Mouse (Mus musculus): Measurements from ENCODE around the gene Fam114a1.

Gene Fam114a1

GRCm38 (mm10) chr5:65057596-65057995 is 87.7 kb downstream of the Fam114a1 start:
- DNase-seq (ENCODE audit: low read depth): peak; percentile 28

GRCm38 (mm10) chr5:65059806-65060205 is 89.9 kb downstream of the Fam114a1 start:
- peak; percentile 42 for DNase-seq (ENCODE audit: low read depth)

DNA sequence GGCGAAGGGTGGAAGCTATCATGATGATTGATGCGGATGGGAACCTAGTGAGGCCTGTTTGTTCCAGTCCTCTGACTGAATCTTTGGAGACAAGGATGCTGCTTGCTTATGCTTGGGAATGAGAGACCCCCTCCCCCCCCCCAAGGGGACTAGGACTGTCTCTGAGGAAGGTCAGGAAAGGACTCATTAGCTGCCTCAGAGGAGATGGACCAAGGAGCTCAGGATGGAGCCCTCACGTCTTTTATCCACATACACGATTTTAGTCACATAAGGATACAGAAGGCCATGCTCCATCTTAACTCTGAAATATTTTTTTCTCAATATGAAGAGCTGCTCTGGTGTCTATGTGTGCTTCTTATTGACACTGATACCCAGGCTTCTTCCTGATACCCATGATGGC is 92.4 kb downstream of the Fam114a1 start:
- DNase-seq (ENCODE audit: low read depth): no peak

- no peak for DNase-seq (ENCODE audit: low read depth)
Measured at GRCm38 (mm10) chr5:65063266-65063665, 93.4 kb downstream of the Fam114a1 start.

- DNase-seq (ENCODE audit: low read depth): no peak
Measured at GRCm38 (mm10) chr5:65068166-65068565, 98.3 kb downstream of the Fam114a1 start.

DNA sequence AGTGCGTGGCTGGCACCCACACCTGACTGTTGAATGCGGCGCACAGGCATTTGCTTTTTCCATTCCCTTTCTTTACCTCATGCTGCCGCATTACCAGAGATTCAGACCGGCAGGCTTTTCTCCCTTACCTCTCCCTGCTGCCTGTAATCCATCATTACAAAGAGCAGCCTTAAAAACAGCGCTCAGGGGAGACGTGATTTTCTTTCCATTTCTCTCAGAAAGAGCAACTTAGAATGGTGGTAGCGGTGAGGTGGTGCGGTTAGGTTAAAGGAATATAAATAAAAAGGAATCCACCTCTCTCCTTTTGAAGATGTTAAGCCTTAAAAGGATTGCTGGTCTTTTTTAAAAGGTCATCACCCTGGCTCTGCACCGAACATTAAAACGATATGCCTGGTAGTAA is 100.0 kb downstream of the Fam114a1 start:
- no peak for DNase-seq (ENCODE audit: low read depth)

GRCm38 (mm10) chr5:65071689-65072118 is 101.8 kb downstream of the Fam114a1 start:
- DNase-seq (ENCODE audit: low read depth): no peak

- no peak for DNase-seq (ENCODE audit: low read depth)
Measured at GRCm38 (mm10) chr5:65073247-65073646, 103.4 kb downstream of the Fam114a1 start.

DNA sequence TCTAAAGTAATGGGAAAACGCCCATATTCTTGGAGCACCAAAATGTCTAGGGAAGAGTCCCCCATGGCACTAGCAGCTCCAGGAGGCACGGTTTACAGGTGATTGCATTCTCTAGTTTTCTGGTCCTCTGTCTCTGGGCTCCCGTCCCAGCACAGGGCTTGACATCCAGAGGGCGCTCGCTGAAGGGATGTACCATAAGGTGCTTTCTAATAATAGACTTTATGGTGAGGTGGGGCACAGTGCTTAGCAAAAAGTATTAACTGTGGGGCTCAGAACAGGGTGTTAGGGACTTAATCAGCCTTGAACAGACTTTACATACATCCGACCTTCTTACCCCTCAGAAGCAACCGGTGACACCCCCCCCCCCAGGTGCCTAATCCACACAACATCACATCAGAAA is 104.8 kb downstream of the Fam114a1 start:
- DNase-seq (ENCODE audit: low read depth): no peak

DNA sequence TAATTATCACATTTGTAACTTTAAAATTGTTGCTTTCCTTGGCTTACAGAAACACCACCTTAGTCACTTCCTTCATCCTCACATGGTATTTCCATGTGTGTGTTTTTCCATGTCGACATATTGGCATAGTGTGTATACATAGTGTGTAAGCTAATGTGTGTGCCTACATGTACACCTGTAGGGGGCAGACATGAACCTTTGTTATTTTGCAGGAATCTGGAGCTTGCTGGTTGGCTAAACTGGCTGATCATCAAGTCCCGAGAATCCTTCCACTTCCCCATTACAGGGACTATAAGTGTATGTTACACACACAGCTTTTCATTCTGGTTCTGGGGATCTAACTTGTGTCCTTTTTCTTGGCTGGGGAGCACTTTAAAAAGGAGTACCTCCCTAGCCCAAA is 106.2 kb downstream of the Fam114a1 start:
- peak; percentile 72 for DNase-seq (ENCODE audit: low read depth)

- DNase-seq (ENCODE audit: low read depth): no peak
Measured at GRCm38 (mm10) chr5:65076748-65077147, 106.9 kb downstream of the Fam114a1 start.

DNA sequence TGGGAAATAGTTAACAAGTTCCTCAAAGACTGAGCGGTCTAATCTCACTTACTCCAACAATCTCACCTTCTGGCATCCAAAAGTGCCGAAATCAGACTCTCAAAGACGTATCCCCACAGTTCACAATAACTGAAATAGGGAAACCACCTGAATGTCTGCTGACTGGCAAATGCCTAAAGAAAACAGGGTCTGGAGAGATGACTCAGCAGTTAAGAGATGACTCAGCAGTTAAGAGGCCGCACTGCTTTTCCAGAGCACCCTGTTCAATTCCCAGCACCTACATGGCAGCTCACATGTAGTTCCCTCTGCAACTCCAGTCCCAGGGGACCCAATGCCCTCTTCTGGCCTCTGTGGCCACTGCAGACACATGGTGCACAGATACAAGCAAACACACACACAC is 108.2 kb downstream of the Fam114a1 start:
- peak; percentile 56 for DNase-seq (ENCODE audit: low read depth)

DNA sequence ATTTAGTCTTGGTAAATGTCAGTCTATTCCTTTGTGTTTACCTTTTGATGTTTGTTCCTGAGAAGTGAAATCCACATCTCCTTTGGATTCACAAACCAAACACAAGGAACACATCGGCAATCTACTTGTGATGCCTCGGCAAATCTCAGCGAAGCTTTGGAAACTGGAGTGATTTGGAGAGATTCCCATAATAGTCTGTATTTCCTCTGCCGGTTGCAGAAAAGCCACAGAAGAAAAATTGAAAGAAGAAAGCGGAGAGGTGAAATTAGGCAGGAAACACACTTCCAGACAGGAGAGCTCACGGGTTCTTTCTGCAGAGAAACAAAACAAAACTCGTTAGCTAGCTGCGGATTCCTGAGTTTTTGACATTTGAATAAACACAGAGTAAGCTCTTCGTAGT is 110.0 kb downstream of the Fam114a1 start:
- DNase-seq (ENCODE audit: low read depth): no peak

DNA sequence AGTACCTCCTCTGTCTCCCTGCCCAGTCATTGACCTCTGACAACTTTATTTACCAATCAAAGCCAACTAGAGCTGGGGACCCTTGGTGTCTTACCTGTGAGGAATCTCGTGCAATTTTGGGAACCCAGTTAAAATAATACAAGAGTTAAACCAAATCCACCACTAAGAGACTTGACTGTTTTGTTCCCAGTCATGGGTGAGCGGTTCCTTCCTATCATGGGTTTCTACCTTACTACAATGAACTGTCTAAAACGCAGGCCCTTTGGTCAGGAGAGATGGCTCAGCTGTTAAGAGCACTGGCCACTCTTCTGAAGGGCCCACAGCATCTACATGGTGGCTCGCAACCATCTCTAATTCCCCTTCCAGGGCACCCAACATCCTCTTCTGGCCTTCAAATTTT is 112.0 kb downstream of the Fam114a1 start:
- DNase-seq (ENCODE audit: low read depth): no peak

DNA sequence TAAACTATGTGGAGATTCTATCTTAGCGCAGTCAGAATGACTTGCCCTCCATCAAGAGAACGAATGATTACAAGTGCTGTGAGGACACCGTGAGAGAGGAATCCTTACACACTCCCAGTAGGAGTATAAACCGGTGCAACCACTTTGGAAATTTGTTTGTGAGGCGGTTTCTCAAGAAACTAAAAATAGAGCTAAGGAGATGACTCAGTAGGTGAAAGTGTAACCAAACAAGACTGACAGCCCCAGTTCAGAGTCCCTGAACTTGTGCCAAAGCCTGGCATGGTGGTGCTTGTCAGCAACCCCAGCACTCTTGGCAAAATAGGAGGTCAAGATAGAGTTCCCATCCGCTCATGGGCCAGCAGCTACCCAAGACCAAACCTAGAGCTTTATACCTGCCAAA is 116.7 kb downstream of the Fam114a1 start:
- peak; percentile 85 for DNase-seq (ENCODE audit: low read depth)

DNA sequence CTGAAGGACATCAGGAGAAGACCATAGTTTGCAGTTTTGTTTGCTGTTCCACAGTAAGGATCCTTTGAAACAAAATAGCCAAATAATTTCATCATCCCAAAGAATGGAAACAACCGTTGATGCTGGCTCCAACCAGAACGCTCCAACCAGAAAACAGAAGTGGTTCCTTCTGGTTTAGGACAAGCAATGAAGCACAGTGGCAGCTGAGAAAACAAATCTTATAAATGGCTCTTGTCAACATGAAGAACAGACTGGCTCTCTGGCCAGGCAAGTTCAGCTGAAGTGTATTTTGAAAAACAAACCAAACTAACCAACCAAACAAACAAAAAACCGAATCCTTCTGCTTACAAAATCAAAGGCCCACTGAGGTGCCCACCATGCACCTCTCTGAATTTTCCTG is 119.8 kb downstream of the Fam114a1 start:
- peak; percentile 57 for DNase-seq (ENCODE audit: low read depth)

GRCm38 (mm10) chr5:65091184-65091858 is 121.5 kb downstream of the Fam114a1 start:
- DNase-seq (ENCODE audit: low read depth): peak; percentile 91
